Mouse (Mus musculus): ENCODE results near the gene Ankmy1. TPM values are rescaled to one million over a fixed set of nuclear protein-coding genes. Genes with fewer than 3 reads are reported as not detected.
A peak's percentile ranks its signal among the peaks of the same experiment; 100 is the strongest.

Gene Ankmy1
- polyA plus RNA-seq, 1 experiment = 0.57 TPM

DNA sequence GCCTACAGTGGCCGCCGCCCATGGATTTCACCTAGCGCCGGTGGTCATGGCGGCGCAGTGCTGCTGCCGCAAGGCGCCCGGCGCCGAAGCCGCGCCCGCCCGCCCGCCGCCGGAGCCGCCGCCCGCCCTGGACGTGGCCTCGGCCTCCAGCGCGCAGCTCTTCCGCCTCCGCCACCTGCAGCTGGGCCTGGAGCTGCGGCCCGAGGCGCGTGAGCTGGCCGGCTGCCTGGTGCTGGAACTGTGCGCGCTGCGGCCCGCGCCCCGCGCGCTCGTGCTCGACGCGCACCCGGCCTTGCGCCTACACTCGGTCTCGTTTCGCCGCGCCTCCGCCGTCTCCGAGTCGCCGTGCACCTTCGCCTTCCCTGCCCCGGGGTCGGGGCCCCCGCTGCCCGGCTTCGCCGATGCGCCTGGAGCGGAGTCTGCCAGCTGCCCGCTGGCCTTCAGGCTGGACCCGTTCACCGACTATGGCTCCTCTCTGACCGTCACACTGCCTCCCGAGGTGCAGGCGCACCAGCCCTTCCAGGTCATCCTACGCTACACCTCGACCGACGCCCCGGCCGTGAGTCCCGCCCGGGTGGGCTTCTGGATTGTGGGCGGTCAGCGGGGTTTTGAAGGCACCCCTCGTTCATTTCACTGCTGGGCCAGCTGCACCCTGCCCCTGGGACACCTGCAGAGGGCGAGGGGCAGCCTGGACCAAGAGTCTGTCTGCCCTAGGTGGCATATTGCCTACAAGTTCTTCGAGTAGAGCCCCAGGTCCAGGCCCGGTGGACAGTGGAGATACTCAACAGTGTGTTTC lies 8.4 kb upstream of the Ankmy1 start:
- Histone ChIP-seq H3K4me3 (ENCODE audit: insufficient read depth, poor library complexity, severe bottlenecking) (peak overlapping the region; percentile 52), H3K27me3 (ENCODE audit: control insufficient read depth, insufficient read depth, insufficient read length) (no peaks in the 10 kb centered on the region), H3ac (ENCODE audit: control insufficient read depth, insufficient read length, low read depth) (peak overlapping the region; percentile 63), H3K36me3 (ENCODE audit: control insufficient read depth, insufficient read depth) (peaks cover 6% of the 10 kb centered on the region), H3K79me3 (ENCODE audit: low read depth) (peaks cover 4% of the 10 kb centered on the region), H3K79me2 (ENCODE audit: control insufficient read depth, insufficient read depth) (peaks cover 21% of the 10 kb centered on the region)
- TF ChIP-seq CTCF (IDR thresholded peaks at IDR 0.05; ENCODE audit: control insufficient read depth, insufficient read depth, insufficient read length) (no peak), MAX (IDR thresholded peaks at IDR 0.05) (no peak), CEBPB (IDR thresholded peaks at IDR 0.05; ENCODE audit: low read depth) (no peak), FOSL1 (IDR thresholded peaks at IDR 0.05; ENCODE audit: insufficient read depth, low read length, poor library complexity, severe bottlenecking) (no peak), USF1 (IDR thresholded peaks at IDR 0.05; ENCODE audit: low read depth) (no peak)

DNA sequence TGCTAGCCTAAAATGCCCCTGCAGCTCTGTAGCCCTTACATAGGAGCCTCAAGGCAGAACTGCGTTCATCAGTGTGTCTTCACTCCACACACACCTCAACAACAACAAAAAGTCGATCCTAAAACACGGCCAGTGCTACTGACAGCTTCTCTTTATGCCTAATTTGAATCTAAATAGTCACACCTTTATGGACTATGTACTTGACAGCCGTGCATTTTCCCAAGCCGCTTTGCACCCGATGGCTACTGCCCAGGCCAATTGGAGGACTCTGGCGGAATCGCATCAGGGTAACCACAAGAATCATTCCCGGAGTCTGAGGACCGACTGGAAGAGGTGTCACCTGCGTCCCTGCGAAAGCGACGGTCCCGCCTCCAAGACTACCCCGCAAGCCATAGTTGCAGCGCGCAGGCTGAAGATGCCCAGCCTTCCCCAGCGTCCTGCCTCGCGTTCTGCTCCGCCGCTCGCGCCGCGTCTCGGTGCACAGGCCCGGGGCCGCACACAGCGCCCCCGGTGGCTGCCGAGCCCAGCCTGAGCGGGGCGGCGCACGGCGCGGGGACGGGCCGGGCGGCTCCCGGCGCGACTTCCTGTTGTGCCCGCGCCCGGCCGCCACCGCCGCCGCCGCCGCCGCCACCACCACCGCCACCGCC lies 7.7 kb upstream of the Ankmy1 start, which contains the start of gene Rnpepl1:
Gene Rnpepl1 (plus strand): TSS at position 545 of the 647 bp plus-strand sequence.
- H3K27me3 ChIP-seq (ENCODE audit: control insufficient read depth, insufficient read depth, insufficient read length) = no peaks in the 10 kb centered on the region
- H3ac ChIP-seq (ENCODE audit: control insufficient read depth, insufficient read length, low read depth) = peak within 1 kb of the TSS; percentile 85
- peaks cover 4% of the 10 kb centered on the region for H3K79me3 ChIP-seq (ENCODE audit: low read depth)
- H3K4me3 ChIP-seq (ENCODE audit: insufficient read depth, poor library complexity, severe bottlenecking) = peak within 1 kb of the TSS; percentile 52
- TF ChIP-seq FOSL1 (IDR thresholded peaks at IDR 0.05; ENCODE audit: insufficient read depth, low read length, poor library complexity, severe bottlenecking) = no peak
- TF ChIP-seq CTCF (IDR thresholded peaks at IDR 0.05; ENCODE audit: control insufficient read depth, insufficient read depth, insufficient read length) = peak; percentile 97
- no peak for TF ChIP-seq USF1 (IDR thresholded peaks at IDR 0.05; ENCODE audit: low read depth)
- TF ChIP-seq MAX (IDR thresholded peaks at IDR 0.05) = peak; percentile 68
- no peak for TF ChIP-seq MYOD1 (IDR thresholded peaks at IDR 0.05; ENCODE audit: control insufficient read depth, insufficient read length, low read depth)
- no peak for TF ChIP-seq MYOG (IDR thresholded peaks at IDR 0.05; ENCODE audit: control insufficient read depth, extremely low read depth, insufficient read length)
- TF ChIP-seq CEBPB (IDR thresholded peaks at IDR 0.05; ENCODE audit: low read depth) = no peak
- peaks cover 2% of the 10 kb centered on the region for H3K36me3 ChIP-seq (ENCODE audit: control insufficient read depth, insufficient read depth)
- peaks cover 21% of the 10 kb centered on the region for H3K79me2 ChIP-seq (ENCODE audit: control insufficient read depth, insufficient read depth)

- no peak for TF ChIP-seq USF1 (IDR thresholded peaks at IDR 0.05; ENCODE audit: low read depth)
- no peak for TF ChIP-seq CEBPB (IDR thresholded peaks at IDR 0.05; ENCODE audit: low read depth)
- no peak for TF ChIP-seq FOSL1 (IDR thresholded peaks at IDR 0.05; ENCODE audit: insufficient read depth, low read length, poor library complexity, severe bottlenecking)
- TF ChIP-seq MYOD1 (IDR thresholded peaks at IDR 0.05; ENCODE audit: control insufficient read depth, insufficient read length, low read depth) = no peak
- TF ChIP-seq MYOG (IDR thresholded peaks at IDR 0.05; ENCODE audit: control insufficient read depth, extremely low read depth, insufficient read length) = no peak
- no peak overlapping the region for H3ac ChIP-seq (ENCODE audit: control insufficient read depth, insufficient read length, low read depth)
- no peaks in the 10 kb centered on the region for H3K27me3 ChIP-seq (ENCODE audit: control insufficient read depth, insufficient read depth, insufficient read length)
- peaks cover 21% of the 10 kb centered on the region for H3K79me2 ChIP-seq (ENCODE audit: control insufficient read depth, insufficient read depth)
- no peaks in the 10 kb centered on the region for H3K36me3 ChIP-seq (ENCODE audit: control insufficient read depth, insufficient read depth)
- peaks cover 4% of the 10 kb centered on the region for H3K79me3 ChIP-seq (ENCODE audit: low read depth)
- H3K4me3 ChIP-seq (ENCODE audit: insufficient read depth, poor library complexity, severe bottlenecking) = no peak overlapping the region
These were observed 6.4 kb upstream of the Ankmy1 start for GRCm38 (mm10) chr1:92909068-92909467.

DNA sequence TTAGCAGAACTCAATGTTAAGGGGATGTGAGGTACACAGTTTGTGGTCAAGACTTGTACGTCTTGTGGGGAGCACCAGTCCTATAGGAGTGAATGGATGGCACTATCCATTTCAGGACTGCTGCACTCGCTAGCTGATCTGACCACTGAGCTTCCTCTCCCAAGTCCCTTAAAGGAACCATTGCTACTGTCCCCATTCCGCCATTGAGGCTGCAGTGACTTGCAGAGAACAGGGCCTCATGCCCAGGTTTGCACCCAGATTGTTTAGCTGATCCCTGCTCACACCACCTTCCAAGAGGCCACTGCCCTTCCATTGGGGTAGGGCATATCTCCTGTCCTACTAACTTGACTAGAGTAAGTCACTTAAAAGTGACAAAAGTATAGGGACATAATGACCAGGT lies 6.0 kb upstream of the Ankmy1 start:
- no peak overlapping the region for H3K4me3 ChIP-seq (ENCODE audit: insufficient read depth, poor library complexity, severe bottlenecking)
- no peaks in the 10 kb centered on the region for H3K27me3 ChIP-seq (ENCODE audit: control insufficient read depth, insufficient read depth, insufficient read length)
- no peak overlapping the region for H3ac ChIP-seq (ENCODE audit: control insufficient read depth, insufficient read length, low read depth)
- peaks cover 21% of the 10 kb centered on the region for H3K79me2 ChIP-seq (ENCODE audit: control insufficient read depth, insufficient read depth)
- H3K36me3 ChIP-seq (ENCODE audit: control insufficient read depth, insufficient read depth) = no peaks in the 10 kb centered on the region
- H3K79me3 ChIP-seq (ENCODE audit: low read depth) = peaks cover 4% of the 10 kb centered on the region
- TF ChIP-seq CTCF (IDR thresholded peaks at IDR 0.05; ENCODE audit: control insufficient read depth, insufficient read depth, insufficient read length) = no peak
- no peak for TF ChIP-seq CEBPB (IDR thresholded peaks at IDR 0.05; ENCODE audit: low read depth)
- TF ChIP-seq FOSL1 (IDR thresholded peaks at IDR 0.05; ENCODE audit: insufficient read depth, low read length, poor library complexity, severe bottlenecking) = no peak

GRCm38 (mm10) chr1:92907632-92908360 lies 5.1 kb upstream of the Ankmy1 start:
- TF ChIP-seq MYOG (IDR thresholded peaks at IDR 0.05; ENCODE audit: control insufficient read depth, extremely low read depth, insufficient read length) (no peak), MAX (IDR thresholded peaks at IDR 0.05) (no peak), FOSL1 (IDR thresholded peaks at IDR 0.05; ENCODE audit: insufficient read depth, low read length, poor library complexity, severe bottlenecking) (no peak), CEBPB (IDR thresholded peaks at IDR 0.05; ENCODE audit: low read depth) (no peak), USF1 (IDR thresholded peaks at IDR 0.05; ENCODE audit: low read depth) (no peak), MYOD1 (IDR thresholded peaks at IDR 0.05; ENCODE audit: control insufficient read depth, insufficient read length, low read depth) (no peak), CTCF (IDR thresholded peaks at IDR 0.05; ENCODE audit: control insufficient read depth, insufficient read depth, insufficient read length) (no peak)
- H3K79me2 ChIP-seq (ENCODE audit: control insufficient read depth, insufficient read depth) = peaks cover 19% of the 10 kb centered on the region
- peak overlapping the region; percentile 42 for H3K4me3 ChIP-seq (ENCODE audit: insufficient read depth, poor library complexity, severe bottlenecking)
- H3K36me3 ChIP-seq (ENCODE audit: control insufficient read depth, insufficient read depth) = no peaks in the 10 kb centered on the region
- peaks cover 4% of the 10 kb centered on the region for H3K79me3 ChIP-seq (ENCODE audit: low read depth)
- H3K27me3 ChIP-seq (ENCODE audit: control insufficient read depth, insufficient read depth, insufficient read length) = no peaks in the 10 kb centered on the region
- H3ac ChIP-seq (ENCODE audit: control insufficient read depth, insufficient read length, low read depth) = peak overlapping the region; percentile 40
